Mouse (Mus musculus) megakaryocyte, embryonic 14.5 days (primary cell): ENCODE results near the gene Prkca.

Experiments
- FLI1 ChIP-seq: IDR thresholded peaks from 2 replicates; pipeline ENCODE4 v1.6.1; 2012; ENCODE audit warnings: low read length, inconsistent platforms, mixed read lengths
- GATA1 ChIP-seq: IDR thresholded peaks from 3 replicates; pipeline ENCODE4 v1.6.1; 2012; ENCODE audit warnings: mixed read lengths, low read length, inconsistent platforms, borderline replicate concordance

GRCm38 (mm10) chr11:107914634-107915226 is 429.0 kb downstream of the Prkca start, which contains the start of gene Cacng5:
- TF ChIP-seq GATA1 (no peak), FLI1 (no peak)
